Mouse (Mus musculus): ENCODE data around the gene Slc35c1. TPM values are rescaled to one million over a fixed set of nuclear protein-coding genes. Genes with fewer than 3 reads are reported as not detected.
A peak's percentile ranks its signal among the peaks of the same experiment; 100 is the strongest.

Gene Slc35c1
- polyA plus RNA-seq, 1 experiment, result 7.8 TPM

GRCm38 (mm10) chr2:92444376-92444775 is 16.0 kb downstream of the Slc35c1 start:
- peak overlapping the region; percentile 42 for H3K4me3 ChIP-seq (ENCODE audit: control insufficient read depth, low read depth, low read length)
- H3K36me3 ChIP-seq (ENCODE audit: control insufficient read depth, insufficient read depth, low read length), result no peaks in the 10 kb centered on the region
- no peak for TF ChIP-seq POLR2A (IDR thresholded peaks at IDR 0.05; ENCODE audit: control insufficient read depth, low read depth, low read length)
- no peak for TF ChIP-seq CTCF (IDR thresholded peaks at IDR 0.05; ENCODE audit: control insufficient read depth, insufficient read depth, insufficient replicate concordance, low read depth, low read length)
- H3K4me1 ChIP-seq (ENCODE audit: control insufficient read depth, insufficient read depth, low read length), result peaks cover 9% of the 10 kb centered on the region
- no peaks in the 10 kb centered on the region for H3K27me3 ChIP-seq (ENCODE audit: control insufficient read depth, insufficient read depth, low read length)
- no peak overlapping the region for H3K27ac ChIP-seq (ENCODE audit: control insufficient read depth, insufficient read depth, low read depth, low read length)

- peaks cover 9% of the 10 kb centered on the region for H3K4me1 ChIP-seq (ENCODE audit: control insufficient read depth, insufficient read depth, low read length)
- H3K36me3 ChIP-seq (ENCODE audit: control insufficient read depth, insufficient read depth, low read length), result no peaks in the 10 kb centered on the region
- TF ChIP-seq CTCF (IDR thresholded peaks at IDR 0.05; ENCODE audit: control insufficient read depth, insufficient read depth, insufficient replicate concordance, low read depth, low read length), result no peak
- TF ChIP-seq POLR2A (IDR thresholded peaks at IDR 0.05; ENCODE audit: control insufficient read depth, low read depth, low read length), result no peak
- no peaks in the 10 kb centered on the region for H3K27me3 ChIP-seq (ENCODE audit: control insufficient read depth, insufficient read depth, low read length)
- H3K27ac ChIP-seq (ENCODE audit: control insufficient read depth, insufficient read depth, low read depth, low read length), result no peak overlapping the region
- no peak overlapping the region for H3K4me3 ChIP-seq (ENCODE audit: control insufficient read depth, low read depth, low read length)
Observed at GRCm38 (mm10) chr2:92443313-92443712, 17.0 kb downstream of the Slc35c1 start.

- H3K27ac ChIP-seq (ENCODE audit: control insufficient read depth, insufficient read depth, low read depth, low read length), result no peak overlapping the region
- no peak overlapping the region for H3K4me3 ChIP-seq (ENCODE audit: control insufficient read depth, low read depth, low read length)
- H3K36me3 ChIP-seq (ENCODE audit: control insufficient read depth, insufficient read depth, low read length), result no peaks in the 10 kb centered on the region
- peaks cover 12% of the 10 kb centered on the region for H3K4me1 ChIP-seq (ENCODE audit: control insufficient read depth, insufficient read depth, low read length)
- TF ChIP-seq POLR2A (IDR thresholded peaks at IDR 0.05; ENCODE audit: control insufficient read depth, low read depth, low read length) (no peak), CTCF (IDR thresholded peaks at IDR 0.05; ENCODE audit: control insufficient read depth, insufficient read depth, insufficient replicate concordance, low read depth, low read length) (no peak)
- no peaks in the 10 kb centered on the region for H3K27me3 ChIP-seq (ENCODE audit: control insufficient read depth, insufficient read depth, low read length)
Observed at GRCm38 (mm10) chr2:92442419-92443001, 17.8 kb downstream of the Slc35c1 start.

- Histone ChIP-seq H3K4me3 (ENCODE audit: control insufficient read depth, low read depth, low read length) (no peak overlapping the region), H3K36me3 (ENCODE audit: control insufficient read depth, insufficient read depth, low read length) (no peaks in the 10 kb centered on the region), H3K27ac (ENCODE audit: control insufficient read depth, insufficient read depth, low read depth, low read length) (no peak overlapping the region), H3K4me1 (ENCODE audit: control insufficient read depth, insufficient read depth, low read length) (peaks cover 11% of the 10 kb centered on the region), H3K27me3 (ENCODE audit: control insufficient read depth, insufficient read depth, low read length) (no peaks in the 10 kb centered on the region)
- TF ChIP-seq CTCF (IDR thresholded peaks at IDR 0.05; ENCODE audit: control insufficient read depth, insufficient read depth, insufficient replicate concordance, low read depth, low read length) (no peak), POLR2A (IDR thresholded peaks at IDR 0.05; ENCODE audit: control insufficient read depth, low read depth, low read length) (no peak)
Observed at GRCm38 (mm10) chr2:92440432-92440831, 19.9 kb downstream of the Slc35c1 start.

GRCm38 (mm10) chr2:92438567-92438966 is 21.8 kb downstream of the Slc35c1 start:
- no peak overlapping the region for H3K27ac ChIP-seq (ENCODE audit: control insufficient read depth, insufficient read depth, low read depth, low read length)
- TF ChIP-seq CTCF (IDR thresholded peaks at IDR 0.05; ENCODE audit: control insufficient read depth, insufficient read depth, insufficient replicate concordance, low read depth, low read length), result no peak
- TF ChIP-seq POLR2A (IDR thresholded peaks at IDR 0.05; ENCODE audit: control insufficient read depth, low read depth, low read length), result no peak
- peaks cover 7% of the 10 kb centered on the region for H3K4me1 ChIP-seq (ENCODE audit: control insufficient read depth, insufficient read depth, low read length)
- H3K36me3 ChIP-seq (ENCODE audit: control insufficient read depth, insufficient read depth, low read length), result no peaks in the 10 kb centered on the region
- H3K4me3 ChIP-seq (ENCODE audit: control insufficient read depth, low read depth, low read length), result no peak overlapping the region
- H3K27me3 ChIP-seq (ENCODE audit: control insufficient read depth, insufficient read depth, low read length), result no peaks in the 10 kb centered on the region

- no peaks in the 10 kb centered on the region for H3K36me3 ChIP-seq (ENCODE audit: control insufficient read depth, insufficient read depth, low read length)
- no peaks in the 10 kb centered on the region for H3K27me3 ChIP-seq (ENCODE audit: control insufficient read depth, insufficient read depth, low read length)
- peaks cover 7% of the 10 kb centered on the region for H3K4me1 ChIP-seq (ENCODE audit: control insufficient read depth, insufficient read depth, low read length)
- peak; percentile 32; the same call in 1 of the 2 replicates for TF ChIP-seq CTCF (IDR thresholded peaks at IDR 0.05; ENCODE audit: control insufficient read depth, insufficient read depth, insufficient replicate concordance, low read depth, low read length)
- no peak for TF ChIP-seq POLR2A (IDR thresholded peaks at IDR 0.05; ENCODE audit: control insufficient read depth, low read depth, low read length)
- H3K4me3 ChIP-seq (ENCODE audit: control insufficient read depth, low read depth, low read length), result no peak overlapping the region
- H3K27ac ChIP-seq (ENCODE audit: control insufficient read depth, insufficient read depth, low read depth, low read length), result no peak overlapping the region
Observed at GRCm38 (mm10) chr2:92437875-92438274, 22.5 kb downstream of the Slc35c1 start.

- no peak for TF ChIP-seq POLR2A (IDR thresholded peaks at IDR 0.05; ENCODE audit: control insufficient read depth, low read depth, low read length)
- no peak for TF ChIP-seq CTCF (IDR thresholded peaks at IDR 0.05; ENCODE audit: control insufficient read depth, insufficient read depth, insufficient replicate concordance, low read depth, low read length)
- no peak overlapping the region for H3K27ac ChIP-seq (ENCODE audit: control insufficient read depth, insufficient read depth, low read depth, low read length)
- no peaks in the 10 kb centered on the region for H3K27me3 ChIP-seq (ENCODE audit: control insufficient read depth, insufficient read depth, low read length)
- H3K4me1 ChIP-seq (ENCODE audit: control insufficient read depth, insufficient read depth, low read length), result peaks cover 9% of the 10 kb centered on the region
- no peak overlapping the region for H3K4me3 ChIP-seq (ENCODE audit: control insufficient read depth, low read depth, low read length)
- no peaks in the 10 kb centered on the region for H3K36me3 ChIP-seq (ENCODE audit: control insufficient read depth, insufficient read depth, low read length)
Observed at GRCm38 (mm10) chr2:92437366-92437765, 23.0 kb downstream of the Slc35c1 start.
